Mouse (Mus musculus) olfactory bulb, adult 2 months (tissue): ENCODE results near the gene Stk11.

Experiments
- CTCF ChIP-seq: fragments of 200-500 bp; IDR thresholded peaks from 2 replicates; pipeline ENCODE4 v1.5.1; 2012; ENCODE audit warnings: low read depth, mild to moderate bottlenecking, low read length, moderate library complexity; ENCODE audit not compliant: insufficient read depth
- POLR2A ChIP-seq: fragments of 200-500 bp; IDR thresholded peaks from 2 replicates; pipeline ENCODE4 v1.6.1; 2012; ENCODE audit warnings: mild to moderate bottlenecking, low read depth, low read length, moderate library complexity; ENCODE audit not compliant: insufficient read depth

- no peak for TF ChIP-seq CTCF
- TF ChIP-seq POLR2A = no peak
These were observed 20.8 kb downstream of the Stk11 start for GRCm38 (mm10) chr10:80136179-80136951.
